In the genomic region with DNA sequence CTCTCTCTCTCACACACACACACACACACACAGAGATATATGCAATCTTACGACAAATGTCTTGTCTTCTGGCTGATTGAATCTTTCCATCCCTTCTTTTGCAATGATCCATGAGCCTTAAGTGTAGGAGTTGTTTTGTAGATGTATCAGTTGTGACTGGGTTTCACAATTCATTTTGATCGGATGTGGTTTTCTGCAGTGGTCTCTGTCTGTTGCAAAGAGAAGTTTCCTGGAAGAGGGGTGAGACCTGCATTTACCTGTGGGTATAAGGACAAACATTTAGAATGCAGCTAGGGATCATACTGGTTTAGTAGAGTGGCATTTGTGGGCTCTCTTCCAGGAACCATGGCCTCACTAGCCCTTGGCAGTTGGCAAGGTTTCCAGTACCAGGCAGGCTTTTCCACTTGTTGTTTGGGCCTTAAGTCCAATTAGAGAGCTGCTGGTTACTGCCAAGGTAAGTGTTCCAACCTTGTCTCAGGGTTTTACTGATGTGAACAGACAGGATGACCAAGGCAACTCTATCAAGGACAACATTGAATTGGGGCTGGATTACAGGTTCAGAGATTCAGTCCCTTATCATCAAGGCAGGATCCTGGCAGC, we compare ENCODE assay signal across 14 mouse cellular contexts. TPM values are rescaled to one million over a fixed set of nuclear protein-coding genes. Genes with fewer than 3 reads are reported as not detected.
A peak's percentile ranks its signal among the peaks of the same experiment; 100 is the strongest.
DNase-seq lines count a peak whose midpoint lies in the region; ATAC-seq and TF ChIP-seq lines count a peak whose summit lies in the region.
"Had no signal": no experiment of that assay in that cellular context is flagged by ENCODE, and none has a peak within 500 bp of the region (broad histone marks: within the 10 kb centered on the region; RNA-seq: fewer than 3 reads in every experiment).

No protein-coding gene starts in this region.

- H3K9ac ChIP-seq in heart, embryonic 11.5 days (ENCODE audit: low read depth, low read length): no peak overlapping the region
- H3K9ac ChIP-seq in liver, adult 2 months (ENCODE audit: low read depth, low read length): no peak overlapping the region
- H3K9ac ChIP-seq: embryonic facial prominence, embryonic 13.5 days; hindbrain, embryonic 15.5 days; limb, embryonic 13.5 days; lung, embryonic 14.5 days had no signal

- no peak for ATAC-seq in heart, embryonic 11.5 days (replicated peaks; ENCODE audit: insufficient number of reproducible peaks, low FRiP score, low TSS enrichment)
- ATAC-seq in megakaryocyte, adult 5-6 weeks (ENCODE audit: poor library complexity, severe bottlenecking): no peak
- ATAC-seq: activated CD4-positive, CD25-positive, alpha-beta regulatory T cell, adult 4 months had no signal

- no peaks in the 10 kb centered on the region for H3K9me3 ChIP-seq in heart, embryonic 11.5 days (replicated peaks; ENCODE audit: control insufficient read depth, low read length)
- H3K9me3 ChIP-seq: embryonic facial prominence, embryonic 13.5 days; hindbrain, embryonic 15.5 days; limb, embryonic 13.5 days had no signal

- H3K27ac ChIP-seq in heart, embryonic 11.5 days (ENCODE audit: low read depth, low read length): no peak overlapping the region
- no peak overlapping the region for H3K27ac ChIP-seq in liver, adult 2 months (replicated peaks; ENCODE audit: insufficient read depth, low read depth, low read length)
- H3K27ac ChIP-seq: embryonic facial prominence, embryonic 13.5 days; hindbrain, embryonic 15.5 days; left cerebral cortex, adult 2 months; limb, embryonic 13.5 days had no signal

- H3K4me3 ChIP-seq in heart, embryonic 11.5 days (ENCODE audit: low read depth, low read length): no peak overlapping the region
- no peak overlapping the region for H3K4me3 ChIP-seq in liver, adult 2 months (ENCODE audit: insufficient read depth, low read depth, low read length)
- H3K4me3 ChIP-seq: embryonic facial prominence, embryonic 13.5 days; hindbrain, embryonic 15.5 days; left cerebral cortex, adult 2 months; limb, embryonic 13.5 days had no signal

- H3K4me2 ChIP-seq in heart, embryonic 11.5 days: no peak overlapping the region
- H3K4me2 ChIP-seq: embryonic facial prominence, embryonic 13.5 days; hindbrain, embryonic 15.5 days; limb, embryonic 13.5 days; lung, embryonic 14.5 days had no signal

- 80% methylated on average over 2 of the region's 2 CpGs for WGBS in heart, embryonic 11.5 days (ENCODE audit: insufficient replicate concordance)
- 90% methylated on average over 2 of the region's 2 CpGs for WGBS in liver, adult 2 months

- no peaks in the 10 kb centered on the region for H3K27me3 ChIP-seq in heart, embryonic 11.5 days (ENCODE audit: control insufficient read depth, insufficient read depth, low read length)
- 0 out of 2 replicates have a peak, but pooled peaks cover 2% of the 10 kb centered on the region for H3K27me3 ChIP-seq in liver, adult 2 months (ENCODE audit: control insufficient read depth, insufficient read depth, low read length)
- H3K27me3 ChIP-seq: embryonic facial prominence, embryonic 13.5 days; hindbrain, embryonic 15.5 days; limb, embryonic 13.5 days had no signal

- peak; percentile 47 to 53 for DNase-seq in heart, adult 18-20 months
- DNase-seq in liver, adult 2 months (ENCODE audit: extremely low read depth, low read depth, low spot score): peak; percentile 71
- DNase-seq in liver: no peak
- DNase-seq in adrenal gland, postnatal 36 days: peak; percentile 18 to 28
- peak; percentile 53 to 61 for DNase-seq in kidney, postnatal 36 days
- DNase-seq: lung, embryonic 14.5 days had no signal

- no peak for TF ChIP-seq CTCF in liver, adult 2 months (IDR thresholded peaks at IDR 0.05; ENCODE audit: low read depth, low read length)

- H3K4me1 ChIP-seq in heart, embryonic 11.5 days (ENCODE audit: control insufficient read depth, insufficient read depth, low read length): no peaks in the 10 kb centered on the region
- H3K4me1 ChIP-seq in liver, adult 2 months (ENCODE audit: control insufficient read depth, insufficient read depth, low read length): peaks cover 3% of the 10 kb centered on the region; the same call in 1 of the 2 replicates
- H3K4me1 ChIP-seq: embryonic facial prominence, embryonic 13.5 days; hindbrain, embryonic 15.5 days; limb, embryonic 13.5 days had no signal

- H3K79me2 ChIP-seq in liver, adult 2 months (ENCODE audit: control insufficient read depth, insufficient read depth, low read length): no peaks in the 10 kb centered on the region

- no peaks in the 10 kb centered on the region for H3K36me3 ChIP-seq in heart, embryonic 11.5 days (ENCODE audit: control insufficient read depth, insufficient read depth, low read length)
- H3K36me3 ChIP-seq in liver, adult 2 months (ENCODE audit: control insufficient read depth, insufficient read depth, low read length): no peaks in the 10 kb centered on the region
- H3K36me3 ChIP-seq: embryonic facial prominence, embryonic 13.5 days; hindbrain, embryonic 15.5 days; limb, embryonic 13.5 days had no signal

- TF ChIP-seq POLR2A in liver, adult 2 months (IDR thresholded peaks at IDR 0.05; ENCODE audit: extremely low read depth, insufficient read depth, low read length): no peak

RNA-seq across cellular contexts. Expression of a gene that starts 36.6 kb away (rescaled TPM):
- total RNA-seq in heart, adult 18-20 months (2021): 1 to 10 TPM; 5.8 to 7.4 TPM
- polyA plus RNA-seq in heart, embryonic 11.5 days (2014; fragmentation: Nextera tagmentation; extraction: Ambion mirVana): 0.86 and 1.2 TPM in 2 replicates
- total RNA-seq in liver, adult 2 months (2014; rRNA removed): 6.9 and 13.2 TPM in 2 replicates
- 30.6 and 34.8 TPM in 2 replicates for polyA plus RNA-seq in liver, adult 2 months (2012; rRNA removed)
- total RNA-seq in adrenal gland, postnatal 36 days (2021): 1 to 10 TPM; 2.2 to 4.1 TPM
- total RNA-seq in megakaryocyte, adult 5-6 weeks (2015): not detected in 2 replicates
- 0.04 and 0.33 TPM in 2 replicates for total RNA-seq in megakaryocyte, adult 5-6 weeks (2017)
- total RNA-seq: neutrophil, adult 5-6 weeks had no signal
